Mouse (Mus musculus): Measurements from ENCODE around the gene Lst1. TPM values are rescaled to one million over a fixed set of nuclear protein-coding genes. Genes with fewer than 3 reads are reported as not detected.

The Lst1 gene
- polyA plus RNA-seq, 1 experiment from 2014 or later = 41.4 TPM

DNA sequence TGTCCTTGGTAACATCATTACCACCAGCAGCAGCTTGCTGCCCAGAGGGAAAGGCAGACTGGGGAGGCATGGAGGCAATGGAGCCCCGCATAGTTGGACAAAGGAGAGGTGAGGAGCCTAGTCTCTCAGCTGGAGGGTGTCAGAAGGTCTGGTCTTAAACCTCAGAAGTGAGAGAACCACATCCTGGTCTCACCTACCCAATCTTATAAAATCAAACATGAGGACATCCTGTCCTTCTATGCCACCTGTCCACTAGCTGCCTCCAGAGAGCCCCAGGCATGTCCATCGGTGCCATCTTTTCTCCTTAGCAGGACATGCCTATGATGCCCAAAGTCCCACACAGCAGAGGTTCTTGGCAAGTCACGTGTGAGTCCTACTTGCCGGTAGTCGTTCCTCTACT is 8.1 kb downstream of the Lst1 start:
- Histone ChIP-seq H3K9ac (ENCODE audit: low read depth, low read length) (no peak overlapping the region), H3K9me3 (replicated peaks; ENCODE audit: control insufficient read depth, low read length) (no peaks in the 10 kb centered on the region), H3K4me3 (ENCODE audit: low read depth, low read length) (no peak overlapping the region), H3K27me3 (ENCODE audit: control insufficient read depth, insufficient read depth, low read depth, low read length) (no peaks in the 10 kb centered on the region), H3K4me1 (ENCODE audit: control insufficient read depth, low read depth, low read length) (no peaks in the 10 kb centered on the region), H3K36me3 (ENCODE audit: control insufficient read depth, insufficient read depth) (no peaks in the 10 kb centered on the region), H3K4me2 (ENCODE audit: low read depth, low read length) (no peak overlapping the region), H3K27ac (ENCODE audit: low read length) (no peak overlapping the region)
- ATAC-seq (ENCODE audit: low read depth) = no peak
- WGBS (ENCODE audit: insufficient replicate concordance) = 66% methylated on average over 5 of the region's 5 CpGs

DNA sequence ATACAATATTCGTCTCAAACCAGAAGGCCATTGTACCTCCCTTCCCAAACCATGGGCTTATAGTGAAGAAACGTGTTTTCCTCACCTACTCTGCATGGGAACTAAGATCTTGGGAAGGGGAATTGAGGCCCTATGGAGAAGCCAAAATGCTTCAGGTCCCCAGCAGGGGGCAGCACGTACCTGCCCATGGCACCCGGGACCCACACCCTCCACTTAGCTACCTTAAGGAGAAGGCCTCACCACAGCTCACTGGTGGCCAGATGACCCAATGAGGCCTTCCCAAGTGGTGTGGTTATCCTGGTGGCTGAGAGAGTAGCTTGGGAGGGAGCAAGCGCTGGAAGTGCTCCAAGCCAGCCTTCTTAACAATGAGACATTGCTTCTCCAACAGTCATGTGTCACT is 9.7 kb downstream of the Lst1 start:
- Histone ChIP-seq H3K9ac (ENCODE audit: low read depth, low read length) (no peak overlapping the region), H3K4me1 (ENCODE audit: control insufficient read depth, low read depth, low read length) (no peaks in the 10 kb centered on the region), H3K4me3 (ENCODE audit: low read depth, low read length) (no peak overlapping the region), H3K4me2 (ENCODE audit: low read depth, low read length) (no peak overlapping the region), H3K36me3 (ENCODE audit: control insufficient read depth, insufficient read depth) (no peaks in the 10 kb centered on the region), H3K9me3 (replicated peaks; ENCODE audit: control insufficient read depth, low read length) (no peaks in the 10 kb centered on the region), H3K27me3 (ENCODE audit: control insufficient read depth, insufficient read depth, low read depth, low read length) (no peaks in the 10 kb centered on the region), H3K27ac (ENCODE audit: low read length) (no peak overlapping the region)
- WGBS (ENCODE audit: insufficient replicate concordance) = 8% methylated on average over 5 of the region's 5 CpGs
- peak; percentile 55 for ATAC-seq (ENCODE audit: low read depth)

DNA sequence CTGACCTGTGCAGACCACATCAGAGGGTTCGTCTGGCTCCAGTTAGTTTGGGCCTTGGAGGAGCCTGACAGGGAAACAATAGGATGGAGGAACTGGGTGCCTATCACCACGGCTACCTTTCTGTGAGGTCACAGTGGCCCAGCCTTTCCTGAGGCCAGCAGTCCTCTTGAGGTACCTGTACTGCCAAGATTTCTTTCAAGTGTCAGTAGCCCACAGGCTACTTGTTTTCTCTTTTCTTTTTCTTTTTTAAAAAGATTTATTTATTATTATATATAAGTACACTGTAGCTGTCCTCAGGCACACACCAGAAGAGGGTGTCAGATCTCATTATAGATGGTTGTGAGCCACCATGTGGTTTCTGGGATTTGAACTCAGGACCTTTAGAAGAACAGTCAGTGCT is 12.3 kb downstream of the Lst1 start, which contains the start of gene Aif1:
Gene Aif1, minus strand, starts transcription at position 101 of the 400 bp plus-strand sequence.
- H3K4me2 ChIP-seq (ENCODE audit: low read depth, low read length) = no peak within 1 kb of the TSS

DNA sequence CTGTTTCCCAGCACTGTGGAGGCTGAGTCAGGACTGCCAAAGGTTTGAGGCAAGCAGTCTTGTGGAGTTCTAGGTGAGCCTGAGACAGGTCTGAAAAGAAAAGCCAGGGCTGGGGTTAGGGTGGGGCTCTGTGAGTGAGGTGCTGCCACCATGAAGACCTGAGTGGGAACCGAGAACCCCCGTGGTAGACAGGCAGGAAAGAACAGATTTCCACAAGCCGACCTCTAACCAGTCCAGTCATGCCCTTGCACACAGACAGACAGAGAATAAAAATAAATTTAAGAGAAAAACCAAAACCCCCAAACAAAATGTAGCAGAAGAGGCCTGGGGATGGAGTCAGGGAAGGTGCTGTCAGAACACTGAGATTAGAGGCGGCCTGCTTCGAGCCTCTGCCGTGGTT is 12.9 kb downstream of the Lst1 start:
- no peak for ATAC-seq (ENCODE audit: low read depth)
- no peak overlapping the region for H3K9ac ChIP-seq (ENCODE audit: low read depth, low read length)
- H3K27me3 ChIP-seq (ENCODE audit: control insufficient read depth, insufficient read depth, low read depth, low read length) = no peaks in the 10 kb centered on the region
- no peak overlapping the region for H3K4me3 ChIP-seq (ENCODE audit: low read depth, low read length)
- H3K4me1 ChIP-seq (ENCODE audit: control insufficient read depth, low read depth, low read length) = no peaks in the 10 kb centered on the region
- H3K27ac ChIP-seq (ENCODE audit: low read length) = no peak overlapping the region
- no peaks in the 10 kb centered on the region for H3K9me3 ChIP-seq (replicated peaks; ENCODE audit: control insufficient read depth, low read length)
- H3K36me3 ChIP-seq (ENCODE audit: control insufficient read depth, insufficient read depth) = no peaks in the 10 kb centered on the region
- WGBS (ENCODE audit: insufficient replicate concordance) = 60% methylated on average over 6 of the region's 6 CpGs
- H3K4me2 ChIP-seq (ENCODE audit: low read depth, low read length) = no peak overlapping the region

More for the DNA sequence above, 12.3 kb downstream of the Lst1 start, which contains the start of gene Aif1:
- Histone ChIP-seq H3K9ac (ENCODE audit: low read depth, low read length) (no peak within 1 kb of the TSS), H3K27me3 (ENCODE audit: control insufficient read depth, insufficient read depth, low read depth, low read length) (no peaks in the 10 kb centered on the region), H3K4me1 (ENCODE audit: control insufficient read depth, low read depth, low read length) (no peaks in the 10 kb centered on the region), H3K36me3 (ENCODE audit: control insufficient read depth, insufficient read depth) (no peaks in the 10 kb centered on the region), H3K4me3 (ENCODE audit: low read depth, low read length) (no peak within 1 kb of the TSS), H3K27ac (ENCODE audit: low read length) (no peak within 1 kb of the TSS), H3K9me3 (replicated peaks; ENCODE audit: control insufficient read depth, low read length) (no peaks in the 10 kb centered on the region)
- WGBS (ENCODE audit: insufficient replicate concordance) = 49% methylated on average over 2 of the region's 2 CpGs
- no peak for ATAC-seq (ENCODE audit: low read depth)

DNA sequence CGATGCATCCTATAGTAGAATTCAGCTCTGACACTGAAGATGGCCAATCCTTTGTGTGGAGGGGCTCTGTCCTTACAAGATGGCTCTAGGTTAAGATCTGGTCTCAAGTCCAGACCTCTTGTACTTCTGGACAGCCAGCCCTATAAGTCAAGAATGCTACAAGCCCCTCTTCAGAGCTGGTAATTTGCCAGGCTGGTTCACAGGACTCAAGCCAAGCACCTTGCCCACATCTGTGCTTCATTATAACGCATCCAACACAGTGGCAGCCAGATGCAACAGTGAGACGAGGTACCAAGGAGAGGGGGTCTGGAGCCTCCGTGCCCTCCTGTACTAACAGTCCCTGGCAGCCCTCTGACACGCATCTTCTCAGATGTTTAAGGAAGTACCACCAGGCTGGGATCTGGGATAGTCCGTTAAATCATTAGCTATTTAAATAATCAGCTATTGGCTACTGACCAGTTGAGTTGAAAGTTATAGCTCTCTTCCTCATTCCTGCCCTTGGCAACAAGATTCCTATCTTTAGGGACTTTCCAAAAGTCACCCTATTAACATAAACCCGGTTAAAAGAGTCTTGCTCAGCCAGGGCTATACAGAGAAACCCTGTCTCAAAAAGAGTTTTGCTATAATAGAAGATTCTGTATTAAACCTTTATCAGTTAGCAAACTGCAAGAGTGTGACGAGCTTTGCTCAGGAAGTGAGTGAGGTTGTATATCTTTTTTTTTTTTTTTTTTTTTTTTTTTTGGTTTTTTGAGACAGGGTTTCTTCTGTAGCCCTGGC is 13.8 kb downstream of the Lst1 start:
- no peak overlapping the region for H3K9ac ChIP-seq (ENCODE audit: low read depth, low read length)
- WGBS (ENCODE audit: insufficient replicate concordance) = 50% methylated on average over 8 of the region's 8 CpGs
- no peak for ATAC-seq (ENCODE audit: low read depth)

DNA sequence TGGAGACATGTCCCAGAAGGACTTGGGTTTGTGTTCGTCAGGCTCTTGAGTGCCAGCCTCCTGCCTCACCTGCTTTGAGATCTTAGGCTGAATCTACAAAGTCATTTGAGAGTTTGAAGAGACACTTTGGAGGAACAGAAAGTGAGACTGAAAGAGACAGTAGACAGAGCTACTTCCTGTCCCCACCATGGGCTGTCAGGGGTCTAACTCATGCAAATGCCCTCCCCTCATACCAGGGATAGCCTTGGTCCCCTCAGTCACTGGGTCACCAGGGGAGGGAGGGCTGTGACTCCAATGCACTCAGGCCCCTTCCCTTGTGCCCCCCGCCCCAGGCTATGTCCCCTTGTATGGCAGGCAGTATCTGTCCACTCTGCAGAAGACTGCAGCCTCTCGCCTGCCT is 14.9 kb downstream of the Lst1 start:
- Histone ChIP-seq H3K27me3 (ENCODE audit: control insufficient read depth, insufficient read depth, low read depth, low read length) (no peaks in the 10 kb centered on the region), H3K4me3 (ENCODE audit: low read depth, low read length) (no peak overlapping the region), H3K4me1 (ENCODE audit: control insufficient read depth, low read depth, low read length) (no peaks in the 10 kb centered on the region)

More for the DNA sequence above, 13.8 kb downstream of the Lst1 start:
- no peaks in the 10 kb centered on the region for H3K9me3 ChIP-seq (replicated peaks; ENCODE audit: control insufficient read depth, low read length)
- no peaks in the 10 kb centered on the region for H3K27me3 ChIP-seq (ENCODE audit: control insufficient read depth, insufficient read depth, low read depth, low read length)
- H3K4me1 ChIP-seq (ENCODE audit: control insufficient read depth, low read depth, low read length) = no peaks in the 10 kb centered on the region
- no peak overlapping the region for H3K4me3 ChIP-seq (ENCODE audit: low read depth, low read length)
- H3K4me2 ChIP-seq (ENCODE audit: low read depth, low read length) = no peak overlapping the region
- H3K27ac ChIP-seq (ENCODE audit: low read length) = no peak overlapping the region
- H3K36me3 ChIP-seq (ENCODE audit: control insufficient read depth, insufficient read depth) = no peaks in the 10 kb centered on the region

DNA sequence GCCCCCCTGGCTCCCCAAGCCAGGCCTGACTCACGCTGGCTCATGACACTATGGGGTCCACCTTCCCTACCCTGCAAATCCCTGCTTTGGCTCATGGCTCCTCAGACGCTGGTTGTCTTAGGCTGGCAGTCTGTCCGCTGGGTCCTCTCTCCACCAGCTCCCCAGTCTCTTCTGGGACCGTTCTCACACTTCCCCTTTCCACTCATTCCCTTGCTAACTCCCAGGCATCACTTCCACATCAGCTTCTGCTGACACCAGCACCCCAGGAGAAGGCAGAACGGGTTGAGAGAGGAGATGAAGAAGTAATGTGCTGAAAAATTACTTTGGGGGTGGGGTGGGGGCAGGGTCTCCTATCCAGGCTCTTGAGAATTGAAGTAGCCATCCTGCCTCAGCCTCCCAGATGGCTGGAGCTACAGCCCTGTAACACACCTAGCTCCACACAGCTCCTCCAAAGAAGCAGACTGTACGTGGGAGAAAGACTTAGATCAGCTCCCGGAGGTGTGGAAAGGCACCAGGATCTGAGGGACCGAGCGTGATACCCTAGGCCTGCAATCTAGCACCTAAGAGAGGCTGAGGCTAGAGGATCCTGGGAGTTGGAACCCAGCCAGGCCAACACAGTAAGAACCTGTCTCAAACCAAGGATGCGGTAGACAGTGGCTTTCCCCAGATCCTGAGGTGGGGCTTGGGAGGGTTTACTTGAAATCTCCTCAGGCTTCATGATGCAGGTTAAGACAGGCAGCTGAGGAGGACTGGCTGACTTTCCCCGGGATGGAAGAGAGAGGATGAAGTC is 15.6 kb downstream of the Lst1 start:
- ATAC-seq (ENCODE audit: low read depth) = no peak
- no peak overlapping the region for H3K4me3 ChIP-seq (ENCODE audit: low read depth, low read length)
- WGBS (ENCODE audit: insufficient replicate concordance) = 49% methylated on average over 11 of the region's 11 CpGs
- H3K4me1 ChIP-seq (ENCODE audit: control insufficient read depth, low read depth, low read length) = no peaks in the 10 kb centered on the region
- H3K9me3 ChIP-seq (replicated peaks; ENCODE audit: control insufficient read depth, low read length) = no peaks in the 10 kb centered on the region
- H3K27me3 ChIP-seq (ENCODE audit: control insufficient read depth, insufficient read depth, low read depth, low read length) = no peaks in the 10 kb centered on the region
- no peaks in the 10 kb centered on the region for H3K36me3 ChIP-seq (ENCODE audit: control insufficient read depth, insufficient read depth)
- H3K4me2 ChIP-seq (ENCODE audit: low read depth, low read length) = no peak overlapping the region
- H3K27ac ChIP-seq (ENCODE audit: low read length) = no peak overlapping the region
- H3K9ac ChIP-seq (ENCODE audit: low read depth, low read length) = no peak overlapping the region

More for the DNA sequence above, 14.9 kb downstream of the Lst1 start:
- no peak overlapping the region for H3K27ac ChIP-seq (ENCODE audit: low read length)
- no peak overlapping the region for H3K9ac ChIP-seq (ENCODE audit: low read depth, low read length)
- 38% methylated on average over 3 of the region's 3 CpGs for WGBS (ENCODE audit: insufficient replicate concordance)
- no peak for ATAC-seq (ENCODE audit: low read depth)
- H3K36me3 ChIP-seq (ENCODE audit: control insufficient read depth, insufficient read depth) = no peaks in the 10 kb centered on the region
- no peaks in the 10 kb centered on the region for H3K9me3 ChIP-seq (replicated peaks; ENCODE audit: control insufficient read depth, low read length)
- no peak overlapping the region for H3K4me2 ChIP-seq (ENCODE audit: low read depth, low read length)

DNA sequence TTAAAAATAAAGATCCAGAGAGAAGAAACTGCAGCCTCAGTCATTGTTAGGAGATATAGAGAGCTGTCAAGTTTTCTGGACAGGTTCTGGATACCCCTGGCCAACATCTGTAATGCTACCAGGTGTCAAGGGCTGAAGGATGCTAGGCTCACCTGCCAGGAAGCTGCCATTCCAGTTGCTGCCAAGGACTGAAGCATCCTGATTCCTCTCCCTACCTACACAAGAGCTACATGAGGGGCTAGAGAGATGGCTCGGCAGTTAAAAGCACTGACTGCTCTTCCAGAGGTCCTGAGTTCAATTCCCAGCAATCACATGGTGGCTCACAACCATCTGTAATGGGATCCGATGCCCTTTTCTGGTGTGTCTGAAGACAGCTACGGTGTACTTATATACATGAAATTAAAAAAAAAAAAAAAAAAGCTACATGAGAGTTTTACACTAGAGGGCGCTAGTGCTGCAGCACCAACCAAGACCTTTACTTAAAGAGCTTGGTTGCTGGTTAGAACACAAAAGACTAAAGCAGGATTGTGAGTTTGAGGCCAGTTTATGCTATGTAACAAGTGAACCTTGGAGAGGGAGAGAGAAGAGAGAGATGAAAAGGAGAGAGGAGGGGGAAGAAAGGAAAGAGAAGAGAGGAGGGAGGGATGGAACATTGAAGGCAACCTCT is 19.6 kb downstream of the Lst1 start:
- no peak overlapping the region for H3K4me3 ChIP-seq (ENCODE audit: low read depth, low read length)
- peaks cover 8% of the 10 kb centered on the region for H3K4me1 ChIP-seq (ENCODE audit: control insufficient read depth, low read depth, low read length)
- no peak overlapping the region for H3K9ac ChIP-seq (ENCODE audit: low read depth, low read length)
- WGBS (ENCODE audit: insufficient replicate concordance) = 9% methylated on average over 4 of the region's 4 CpGs
- H3K36me3 ChIP-seq (ENCODE audit: control insufficient read depth, insufficient read depth) = no peaks in the 10 kb centered on the region
- no peak overlapping the region for H3K27ac ChIP-seq (ENCODE audit: low read length)
- H3K9me3 ChIP-seq (replicated peaks; ENCODE audit: control insufficient read depth, low read length) = no peaks in the 10 kb centered on the region
- no peak for ATAC-seq (ENCODE audit: low read depth)
- H3K4me2 ChIP-seq (ENCODE audit: low read depth, low read length) = no peak overlapping the region
- no peaks in the 10 kb centered on the region for H3K27me3 ChIP-seq (ENCODE audit: control insufficient read depth, insufficient read depth, low read depth, low read length)

Data from liver, embryonic 16.5 days (tissue).